Mouse (Mus musculus): ENCODE results near the gene Stoml1.
"Not testable (repeated sequence)": the region's sequence is repeated elsewhere in the genome, so short reads cannot be mapped to it uniquely, and the experiment has no call there.

Stoml1 gene

DNA sequence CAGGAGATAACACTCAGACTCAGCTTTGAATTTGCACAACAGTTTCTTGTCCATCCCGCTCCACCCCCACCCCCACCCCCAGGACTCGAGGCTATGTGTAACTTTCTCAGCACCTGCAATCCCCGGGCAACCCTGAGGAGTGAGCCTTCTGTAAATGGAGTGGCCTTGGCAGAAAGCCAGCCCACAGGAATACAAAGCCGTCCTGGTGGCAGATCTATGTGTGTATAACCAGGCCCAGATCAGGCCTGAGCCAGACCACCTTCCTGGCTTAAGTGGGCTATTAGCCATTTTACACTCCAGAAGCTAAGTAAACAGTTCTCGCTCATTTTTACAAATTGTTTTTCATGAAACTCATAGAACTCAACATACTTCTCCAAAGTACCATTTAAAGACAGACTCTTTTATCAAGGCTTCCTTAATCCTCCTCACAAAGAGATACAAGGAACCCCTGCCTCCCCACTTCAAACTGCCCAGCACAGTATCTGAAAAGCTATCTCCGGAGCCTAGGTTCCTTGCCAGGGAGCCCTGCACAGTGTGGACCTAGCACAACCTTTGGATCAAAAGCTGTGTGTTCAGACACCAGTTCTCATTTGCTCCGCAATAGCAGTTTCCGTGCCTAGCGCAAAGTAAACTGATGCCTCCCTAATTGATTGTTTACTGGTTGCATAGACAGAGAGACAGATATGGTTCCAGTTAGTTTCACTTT lies 11.0 kb upstream of the Stoml1 start:
- DNase-seq (ENCODE audit: extremely low read depth, low read depth): no peak

DNA sequence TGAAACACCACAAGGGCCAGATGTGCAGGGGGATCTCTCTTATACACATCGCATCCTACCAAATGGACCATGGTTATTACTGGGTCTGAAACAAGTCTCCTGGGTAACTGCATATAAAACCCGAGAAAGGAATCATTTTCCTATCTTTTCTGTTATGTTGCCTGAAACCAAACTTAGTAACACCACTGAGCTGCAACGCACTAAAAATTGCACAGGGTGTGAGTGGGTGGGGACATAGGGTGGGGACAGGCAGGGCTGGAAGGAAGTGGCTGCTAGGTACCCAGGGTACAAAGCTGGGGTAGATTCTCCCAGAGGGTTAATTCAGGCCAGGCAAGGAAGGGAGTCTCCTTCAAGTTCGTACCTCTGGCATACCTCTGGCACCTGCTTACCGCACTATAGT lies 10.3 kb upstream of the Stoml1 start:
- DNase-seq (ENCODE audit: extremely low read depth, low read depth): no peak

DNA sequence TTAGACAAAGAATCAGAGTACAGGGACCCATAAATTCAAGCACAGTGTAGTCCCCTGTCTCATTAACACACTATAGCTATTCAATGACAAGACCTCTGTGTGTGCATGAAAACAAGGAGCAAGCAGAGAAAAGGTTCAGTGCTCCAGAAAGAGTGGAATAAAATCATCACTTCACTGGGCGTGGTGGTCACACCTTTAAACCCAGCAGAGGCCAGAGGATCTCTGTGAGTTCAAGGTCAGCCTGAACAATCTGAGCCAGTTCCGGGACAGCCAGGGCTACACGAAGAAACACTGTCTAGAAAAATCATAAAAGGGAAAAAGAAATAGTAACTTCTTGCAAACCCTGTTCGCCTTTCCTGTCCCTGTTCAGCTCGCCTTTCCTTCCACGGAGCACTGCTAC lies 9.3 kb upstream of the Stoml1 start:
- no peak for DNase-seq (ENCODE audit: extremely low read depth, low read depth)

DNA sequence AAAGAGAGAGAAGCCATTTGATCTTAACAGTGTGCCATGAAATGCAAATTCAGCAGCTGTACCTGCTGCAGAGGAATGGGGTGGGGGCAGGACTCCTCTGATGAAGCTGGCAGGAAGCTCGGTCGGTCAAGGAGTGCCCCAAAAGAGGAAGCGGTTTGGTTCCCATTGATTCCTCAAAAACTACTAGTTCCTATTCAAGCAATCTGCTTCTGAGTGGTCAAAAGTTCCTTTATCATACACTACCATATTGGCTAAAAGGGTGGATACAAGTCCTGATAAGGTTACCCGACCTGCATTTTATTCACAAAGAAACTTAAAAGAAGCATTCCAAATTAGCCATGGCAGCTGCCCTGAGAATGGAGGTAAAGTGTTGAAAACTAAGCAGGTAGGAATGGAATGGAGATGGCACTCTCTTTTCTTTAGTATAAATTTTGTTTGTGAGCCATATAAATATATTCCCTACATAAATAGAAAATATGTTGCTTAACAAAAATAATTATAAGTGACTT lies 6.8 kb upstream of the Stoml1 start:
- peak; percentile 93 for DNase-seq (ENCODE audit: extremely low read depth, low read depth)

DNA sequence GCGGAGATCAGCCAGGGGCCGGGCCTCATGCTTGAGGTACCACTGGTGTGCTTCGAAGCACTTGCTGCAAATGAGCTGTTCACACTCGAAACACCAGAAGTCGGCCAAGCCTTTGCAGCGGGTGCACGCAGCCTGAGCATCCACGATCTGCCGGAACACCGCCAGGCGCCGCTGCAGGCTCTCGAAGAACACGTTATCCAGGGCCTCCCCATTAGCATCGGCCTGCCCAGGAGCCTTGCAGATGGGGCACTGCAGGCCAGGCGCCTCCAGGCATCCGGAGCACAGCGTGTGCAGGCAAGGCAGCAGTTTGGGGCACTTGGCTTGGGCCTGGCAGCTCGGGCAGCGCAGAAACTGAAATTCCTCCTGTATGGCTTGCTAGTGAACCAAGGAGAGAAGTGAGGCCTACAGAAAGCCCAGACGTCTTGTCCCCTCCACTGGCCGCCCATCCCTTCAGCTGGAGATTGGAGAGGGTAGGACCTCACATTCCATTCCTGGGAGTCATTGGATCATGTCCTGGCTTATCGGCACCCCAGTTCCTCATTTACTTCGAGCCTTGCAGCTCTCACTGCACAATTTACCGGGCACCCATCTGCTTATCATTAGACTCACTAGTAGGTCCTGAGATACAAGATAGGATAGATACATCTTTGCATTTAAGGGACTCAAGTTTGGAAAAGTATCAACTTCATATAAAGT lies 5.8 kb upstream of the Stoml1 start:
- DNase-seq (ENCODE audit: extremely low read depth, low read depth): peak; percentile 71

DNA sequence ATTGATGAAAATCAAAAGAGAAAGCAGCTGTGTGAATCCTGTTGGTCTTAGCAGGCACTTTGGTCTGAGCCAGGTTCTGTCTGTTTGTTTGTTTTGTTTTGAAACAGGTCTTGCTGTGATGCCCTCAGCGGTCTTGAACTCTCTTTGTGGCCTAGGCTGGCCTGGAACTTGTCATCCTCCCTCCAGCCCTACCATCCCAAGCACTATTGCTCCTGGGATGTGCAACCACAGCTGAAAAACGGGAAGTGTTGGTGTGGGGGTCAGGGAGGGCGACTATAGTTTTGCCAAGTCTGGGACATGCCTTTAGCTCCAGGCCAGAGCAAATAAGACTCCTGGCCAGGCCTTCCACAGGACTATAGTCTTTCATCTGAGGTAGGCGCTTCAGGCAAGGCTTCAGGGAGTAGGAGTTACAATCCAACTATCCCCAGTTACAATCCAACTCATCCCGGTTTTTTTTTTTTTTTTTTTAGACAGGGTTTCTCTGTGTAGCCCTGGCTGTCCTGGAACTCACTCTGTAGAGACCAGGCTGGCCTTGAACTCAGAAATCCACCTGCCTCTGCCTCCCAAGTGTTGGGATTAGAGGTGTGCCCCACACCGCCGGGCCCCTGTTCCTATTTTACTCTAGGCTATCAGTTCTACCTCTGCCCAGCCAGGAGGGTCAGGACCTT lies 4.1 kb upstream of the Stoml1 start:
- DNase-seq (ENCODE audit: extremely low read depth, low read depth): no peak

DNA sequence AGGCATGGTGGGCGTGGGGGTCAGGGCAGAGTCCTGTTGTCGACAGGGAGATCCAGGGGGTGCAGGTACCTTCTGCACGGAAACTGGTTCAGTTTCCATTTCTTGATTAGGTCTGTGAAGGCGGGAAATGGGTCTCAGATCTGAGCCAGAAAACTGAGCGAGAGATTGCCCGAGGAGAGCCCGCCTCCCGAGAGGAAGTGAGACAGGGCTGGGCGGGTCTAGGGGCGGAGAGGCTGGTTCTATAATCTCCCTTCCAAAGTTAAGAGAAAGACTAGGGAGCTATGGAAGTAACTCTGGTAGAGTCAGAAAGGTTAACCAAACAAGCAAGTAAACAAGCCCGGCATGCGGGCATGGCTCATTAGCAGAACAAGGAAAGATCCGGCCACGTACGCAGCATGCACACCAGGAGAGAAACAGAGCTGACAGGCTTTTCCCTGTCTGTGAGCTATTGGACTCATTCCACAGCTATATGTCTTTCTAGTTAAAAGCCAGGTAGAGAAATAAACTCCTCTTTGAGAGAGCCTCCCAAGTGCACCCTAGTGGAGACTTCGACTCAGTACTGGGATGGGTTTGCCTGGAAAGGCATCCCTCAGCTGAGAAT lies 3.3 kb upstream of the Stoml1 start, which contains the start of gene Pml:
Gene Pml (minus strand): TSS at position 195 of the 601 bp plus-strand sequence.
- DNase-seq (ENCODE audit: extremely low read depth, low read depth): peak; percentile 78

DNA sequence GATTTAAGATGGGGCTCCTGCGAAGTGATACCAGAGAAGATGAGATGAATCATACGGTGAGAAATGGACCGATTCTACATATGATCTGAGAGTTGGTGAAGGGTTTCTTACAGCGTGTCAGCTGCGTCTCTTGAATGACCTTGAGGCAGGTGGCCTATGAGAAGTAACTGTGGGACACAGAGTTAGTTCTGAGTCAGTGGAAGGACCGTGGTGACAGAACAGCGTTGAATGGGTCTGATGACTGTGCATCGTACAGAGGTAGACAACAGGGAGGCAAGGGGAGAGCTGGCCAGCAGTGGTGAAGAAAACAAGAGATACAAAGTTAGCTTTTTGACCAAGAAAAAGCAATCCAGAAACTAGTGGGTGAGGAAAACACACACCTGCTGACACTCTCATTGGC lies 2.6 kb upstream of the Stoml1 start:
- DNase-seq (ENCODE audit: extremely low read depth, low read depth): no peak

DNA sequence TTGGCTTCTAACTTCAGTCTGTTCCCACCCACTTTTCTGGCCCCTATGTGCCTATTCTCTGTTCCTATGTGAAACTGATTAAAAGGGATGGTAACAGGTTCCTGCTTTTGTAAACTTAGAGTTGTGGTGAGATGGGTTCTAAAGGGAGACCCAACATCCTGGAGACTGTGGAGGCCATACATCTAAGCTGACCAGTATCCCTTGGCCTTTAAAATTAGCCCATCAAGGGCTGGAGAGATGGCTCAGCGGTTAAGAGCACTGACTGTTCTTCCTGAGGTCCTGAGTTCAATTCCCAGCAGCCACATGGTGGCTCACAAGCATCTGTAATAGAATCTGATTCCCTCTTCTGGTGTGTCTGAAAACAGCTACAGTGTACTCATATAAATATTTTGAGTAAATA lies 2.2 kb upstream of the Stoml1 start:
- not testable (repeated sequence) for DNase-seq (ENCODE audit: extremely low read depth, low read depth)

DNA sequence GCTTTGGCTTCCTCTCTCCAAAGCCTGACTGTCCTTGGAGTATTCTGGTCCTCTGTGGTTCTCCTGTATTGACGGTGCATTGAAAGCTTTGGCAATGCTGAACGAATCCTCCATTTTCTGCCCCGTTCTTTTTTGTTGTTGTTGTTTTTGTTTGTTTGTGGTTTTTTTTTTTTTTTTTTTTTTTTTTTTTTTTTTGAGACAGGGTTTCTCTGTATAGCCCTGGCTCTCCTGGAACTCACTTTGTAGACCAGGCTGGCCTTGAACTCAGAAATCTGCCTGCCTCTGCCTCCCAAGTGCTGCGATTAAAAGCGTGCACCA lies 800 bp downstream of the Stoml1 start:
- DNase-seq (ENCODE audit: extremely low read depth, low read depth): not testable (repeated sequence)

DNA sequence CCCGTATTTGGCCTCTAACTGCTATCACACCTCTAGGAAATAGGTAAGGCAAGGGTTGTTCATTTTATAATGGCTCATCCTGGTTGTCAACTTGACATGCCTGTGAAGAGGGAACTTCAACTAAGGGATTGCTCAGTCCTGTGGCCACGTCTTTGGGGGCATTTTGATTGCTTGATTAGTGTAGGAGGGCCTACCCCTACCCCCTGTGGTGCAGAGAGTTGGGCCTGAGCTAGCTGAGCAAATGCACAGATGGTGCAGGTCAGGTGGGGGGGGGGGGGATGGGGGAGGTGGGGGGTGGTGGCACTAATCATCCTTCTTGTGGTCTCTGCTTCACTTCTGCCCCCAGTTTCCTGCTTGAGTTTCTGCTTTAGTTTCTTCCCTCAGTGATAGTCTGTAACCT lies 2.1 kb downstream of the Stoml1 start:
- DNase-seq (ENCODE audit: extremely low read depth, low read depth): no peak

DNA sequence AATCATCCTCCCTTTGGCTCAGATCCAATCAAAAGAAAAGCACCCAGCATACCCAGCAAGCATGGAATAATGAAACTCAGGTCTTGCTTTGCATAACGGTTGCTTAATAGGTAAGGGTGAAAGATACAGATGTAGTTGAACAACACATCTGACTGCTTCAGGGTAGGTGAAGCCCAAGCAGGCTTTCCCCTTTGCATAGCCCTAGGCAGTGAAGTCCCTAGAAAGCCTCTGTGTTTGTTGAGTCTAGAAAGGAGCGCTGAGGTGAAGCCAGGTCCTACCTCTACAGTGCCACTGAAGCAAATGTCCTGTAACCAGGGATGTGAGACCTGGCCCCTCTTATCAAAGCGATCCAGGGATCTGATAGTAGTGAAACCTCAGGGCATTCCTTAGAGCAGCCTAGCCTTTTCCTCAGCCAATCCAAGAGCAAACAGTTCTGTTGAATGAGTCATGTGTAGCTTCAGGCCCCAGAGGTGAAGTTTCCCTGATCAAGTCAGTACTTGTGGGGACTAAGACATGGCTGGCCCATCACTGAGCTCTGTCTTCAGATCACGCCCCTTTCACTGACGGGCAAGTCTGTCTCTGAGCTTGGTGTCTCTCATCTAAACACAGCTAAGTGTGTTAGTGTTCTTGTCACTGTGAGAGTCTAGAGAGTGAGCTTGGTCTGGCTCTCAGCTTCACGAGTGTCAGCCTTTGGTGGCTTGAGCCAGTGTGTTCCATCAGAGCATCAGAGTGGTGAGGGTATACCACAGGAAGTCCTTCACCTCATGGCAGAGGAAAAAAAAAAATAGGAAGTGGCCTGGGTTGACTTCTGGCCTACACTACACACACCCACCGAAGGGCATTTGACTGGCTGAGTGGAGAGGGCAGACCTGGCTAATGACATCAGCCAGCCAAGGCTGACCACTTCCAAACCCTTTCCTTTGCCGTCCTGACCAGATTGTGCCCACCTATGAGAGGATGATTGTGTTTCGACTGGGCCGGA lies 3.0 kb downstream of the Stoml1 start:
- no peak for DNase-seq (ENCODE audit: extremely low read depth, low read depth)

DNA sequence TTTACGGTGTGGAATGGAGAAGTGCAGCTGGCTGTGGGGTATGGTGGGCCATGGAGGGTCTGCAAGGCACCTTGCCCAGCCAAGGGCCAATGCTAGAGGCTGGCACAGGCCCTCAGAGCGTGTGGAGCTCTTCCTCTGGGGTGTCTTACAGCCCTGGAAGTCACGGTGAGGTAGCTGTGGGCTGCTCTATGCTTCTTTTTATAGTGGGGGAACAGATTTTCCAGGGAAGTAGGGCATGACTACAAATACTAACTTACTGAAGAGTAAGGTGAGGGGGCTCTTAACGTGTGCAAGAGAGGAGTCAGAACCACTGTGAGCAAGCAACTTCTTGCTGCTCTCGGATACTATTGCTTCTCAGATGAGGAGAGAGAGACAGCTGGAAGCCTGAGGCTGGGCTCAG lies 9.5 kb downstream of the Stoml1 start:
- no peak for DNase-seq (ENCODE audit: extremely low read depth, low read depth)

DNA sequence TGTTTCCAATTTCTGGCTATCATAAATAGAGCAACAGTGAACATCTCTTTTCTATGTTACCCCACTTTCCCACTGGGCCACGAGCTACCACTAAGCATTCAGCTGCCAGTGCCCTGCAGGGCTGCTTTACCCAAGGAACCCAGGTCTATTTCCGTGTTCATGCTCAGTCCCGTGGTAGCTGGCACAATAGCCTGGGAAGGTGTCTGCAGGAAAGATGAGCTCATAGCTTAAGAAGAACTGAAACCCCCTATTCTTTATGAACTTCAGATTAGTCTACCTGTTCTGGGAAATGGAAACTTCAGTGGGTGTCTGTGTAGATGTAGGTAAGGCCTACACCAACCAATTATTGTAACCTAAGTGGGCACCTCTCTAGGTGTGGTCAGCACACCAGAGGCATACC lies 12.4 kb downstream of the Stoml1 start:
- no peak for DNase-seq (ENCODE audit: extremely low read depth, low read depth)

DNA sequence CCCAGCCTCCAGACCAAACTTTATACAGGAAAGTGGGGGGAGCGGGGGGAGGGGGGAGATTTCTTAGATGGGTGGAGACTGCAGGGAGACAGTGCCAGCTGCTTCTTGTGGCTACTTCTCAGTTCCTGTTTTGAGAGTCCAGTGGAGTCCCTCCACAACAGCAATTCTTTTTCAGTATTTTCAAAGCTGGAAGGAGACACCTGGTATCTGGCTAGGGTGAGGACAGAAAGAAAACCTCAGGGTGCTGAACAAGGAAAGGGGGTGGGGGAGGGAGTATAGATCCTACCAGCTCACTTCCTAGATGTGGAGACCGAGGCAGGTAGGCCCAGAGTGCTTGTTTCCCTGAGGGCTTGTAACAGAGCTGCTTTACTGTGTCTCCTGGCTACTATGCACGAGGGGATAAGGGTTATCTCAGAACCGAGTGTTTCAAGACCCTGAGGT lies 13.6 kb downstream of the Stoml1 start:
- DNase-seq (ENCODE audit: extremely low read depth, low read depth): no peak

DNA sequence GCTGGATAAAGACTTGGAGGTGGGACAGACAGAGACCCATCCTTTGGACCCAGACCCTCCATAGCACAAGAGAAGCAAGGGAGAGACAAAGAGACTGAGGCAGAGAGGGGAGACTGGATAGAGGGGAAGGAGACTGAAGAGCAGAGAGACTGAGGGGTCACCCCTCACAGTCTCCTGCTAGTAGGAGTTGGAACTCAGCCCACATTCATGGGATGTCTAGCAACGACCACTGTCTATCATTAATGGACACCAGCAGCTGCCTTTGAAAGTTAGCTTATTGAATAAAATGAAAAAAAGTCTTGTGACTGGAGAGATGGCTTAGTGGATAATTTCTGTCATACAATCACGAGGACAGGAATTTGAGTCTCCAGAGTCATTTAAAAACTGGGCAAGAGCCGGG lies 14.1 kb downstream of the Stoml1 start:
- DNase-seq (ENCODE audit: extremely low read depth, low read depth): no peak

DNA sequence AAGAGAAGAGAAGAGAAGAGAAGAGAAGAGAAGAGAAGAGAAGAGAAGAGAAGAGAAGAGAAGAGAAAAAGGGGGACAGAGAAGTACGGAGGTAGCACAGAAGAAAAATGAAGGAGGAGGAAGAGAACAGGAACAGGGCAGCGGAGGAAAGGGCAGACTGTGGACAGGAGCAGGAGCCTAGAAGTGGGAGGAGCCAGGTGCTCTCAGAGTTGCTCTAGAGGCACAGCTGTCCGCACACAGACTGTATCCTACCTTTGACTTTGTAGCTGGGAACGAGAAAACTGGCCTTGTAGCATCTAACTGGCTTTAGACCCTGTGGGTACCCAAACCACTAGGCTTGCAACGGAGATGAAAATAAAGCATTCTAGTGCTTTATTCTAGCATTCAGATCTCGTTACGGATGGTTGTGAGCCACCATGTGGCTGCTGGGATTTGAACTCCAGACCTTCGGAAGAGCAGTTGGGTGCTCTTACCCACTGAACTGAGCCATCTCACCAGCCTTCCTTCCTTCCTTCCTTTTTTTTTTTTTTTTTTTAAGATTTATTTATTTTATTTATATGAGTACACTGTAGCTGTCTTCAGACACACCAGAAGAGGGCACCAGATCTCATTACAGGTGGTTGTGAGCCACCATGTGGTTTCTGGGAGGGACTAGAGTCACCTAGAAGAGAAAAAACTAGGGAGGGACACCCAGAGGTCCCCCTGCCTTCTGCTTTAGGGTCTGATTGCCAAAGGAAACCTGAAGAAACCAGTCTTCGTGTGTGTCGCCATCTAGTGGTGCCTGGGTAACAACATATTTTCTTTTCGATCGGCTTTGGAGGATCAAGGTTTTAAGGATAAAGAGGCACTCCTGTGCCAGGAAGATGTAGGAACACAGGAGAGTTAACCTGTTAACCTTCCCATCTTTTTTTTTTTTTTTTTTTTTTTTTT lies 15.7 kb downstream of the Stoml1 start:
- no peak for DNase-seq (ENCODE audit: extremely low read depth, low read depth)

DNA sequence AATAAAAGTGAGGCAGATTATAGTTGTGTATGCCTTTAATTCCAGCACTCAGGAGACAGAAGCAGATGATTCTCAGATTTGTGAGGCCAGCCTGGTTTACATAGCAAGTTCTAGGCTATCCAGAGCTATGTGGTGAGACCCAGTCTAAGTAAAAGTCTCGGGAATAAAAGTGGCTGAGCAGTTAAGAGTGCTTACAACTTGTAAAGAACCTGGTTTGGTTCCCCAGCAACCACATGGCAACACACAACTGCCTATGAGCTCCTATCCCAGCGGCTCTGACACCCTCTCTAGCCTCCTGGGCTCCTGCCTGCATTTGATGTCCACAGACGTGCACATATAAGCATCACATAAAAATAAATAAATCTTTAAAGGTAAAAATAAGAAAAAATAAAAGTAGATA lies 17.1 kb downstream of the Stoml1 start:
- no peak for DNase-seq (ENCODE audit: extremely low read depth, low read depth)

DNA sequence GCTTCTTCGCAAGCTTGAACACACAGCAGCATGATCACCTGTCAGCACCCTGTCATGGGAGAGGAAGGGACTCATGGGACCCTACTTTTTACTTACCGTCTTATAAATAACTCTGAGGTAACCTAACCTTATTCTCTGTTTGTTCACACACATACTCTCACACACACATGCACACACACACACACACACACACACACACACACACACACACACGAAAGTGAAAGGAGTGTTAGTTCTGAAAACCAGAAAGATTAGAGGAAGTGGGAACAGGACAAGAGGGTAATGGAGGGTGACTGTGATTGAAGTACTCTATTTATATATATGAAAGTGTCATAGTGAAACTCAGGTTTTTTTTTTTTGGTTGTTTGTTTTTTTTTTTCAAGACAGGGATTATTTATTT lies 18.1 kb downstream of the Stoml1 start:
- DNase-seq (ENCODE audit: extremely low read depth, low read depth): no peak

DNA sequence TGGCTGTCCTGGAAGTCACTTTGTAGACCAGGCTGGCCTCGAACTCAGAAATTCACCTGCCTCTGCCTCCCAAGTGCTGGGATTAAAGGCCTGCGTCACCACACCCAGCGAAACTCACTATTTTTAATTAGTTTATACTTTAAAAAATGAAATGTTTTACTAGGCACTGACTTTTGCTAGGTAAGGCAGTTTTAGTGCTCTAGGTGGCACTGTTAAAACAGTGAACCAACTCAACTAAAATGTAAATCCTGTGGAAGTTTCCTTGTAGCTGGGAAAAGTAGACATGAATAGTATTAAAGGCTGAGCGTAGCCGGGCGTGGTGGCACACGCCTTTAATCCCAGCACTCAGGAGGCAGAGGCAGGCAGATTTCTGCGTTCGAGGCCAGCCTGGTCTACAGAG lies 18.6 kb downstream of the Stoml1 start:
- not testable (repeated sequence) for DNase-seq (ENCODE audit: extremely low read depth, low read depth)

Data from MEL-GATA-1-ER (cell line).